Mouse (Mus musculus) adrenal gland, postnatal 14 days (tissue): ENCODE data around the gene Brd1. TPM values are rescaled to one million over a fixed set of nuclear protein-coding genes. Genes with fewer than 3 reads are reported as not detected.

ENCODE experiments used
- DNase-seq: peaks from one replicate; pipeline ENCODE4 v3.0.0; 2021; ENCODE audit warnings: mixed read lengths
- total RNA-seq: library from RNA; stranded (reverse); gene quantifications from 2 replicates; pipeline ENCODE4 v1.2.3, GENCODE M21; 2021

The Brd1 gene
- total RNA-seq, 1 experiment from 2014 or later, result 51.4 TPM

GRCm38 (mm10) chr15:88686725-88687124, 47.3 kb downstream of the Brd1 start:
- DNase-seq, result no peak

GRCm38 (mm10) chr15:88684039-88684438, 50.0 kb downstream of the Brd1 start:
- no peak for DNase-seq

- DNase-seq, result peak; percentile 28
Observed at GRCm38 (mm10) chr15:88680931-88681330, 53.1 kb downstream of the Brd1 start.

GRCm38 (mm10) chr15:88677568-88677967, 56.5 kb downstream of the Brd1 start:
- no peak for DNase-seq

GRCm38 (mm10) chr15:88675998-88676397, 58.0 kb downstream of the Brd1 start:
- DNase-seq, result no peak

GRCm38 (mm10) chr15:88668693-88669092, 65.3 kb downstream of the Brd1 start:
- DNase-seq, result no peak

- no peak for DNase-seq
Observed at GRCm38 (mm10) chr15:88667653-88668052, 66.4 kb downstream of the Brd1 start.

- DNase-seq, result no peak
Observed at GRCm38 (mm10) chr15:88665846-88666245, 68.2 kb downstream of the Brd1 start.

- no peak for DNase-seq
Observed at GRCm38 (mm10) chr15:88663041-88663440, 71.0 kb downstream of the Brd1 start.

GRCm38 (mm10) chr15:88662111-88662850, 71.8 kb downstream of the Brd1 start:
- peak; percentile 65 for DNase-seq

- DNase-seq, result no peak
Observed at GRCm38 (mm10) chr15:88661654-88662053, 72.4 kb downstream of the Brd1 start.

GRCm38 (mm10) chr15:88652006-88652405, 82.0 kb downstream of the Brd1 start:
- no peak for DNase-seq

GRCm38 (mm10) chr15:88651019-88651418, 83.0 kb downstream of the Brd1 start:
- DNase-seq, result peak; percentile 77

Other genes starting within 250 kb of the Brd1 start
- not detected in 2 replicates for gene Zdhhc25, start 133.9 kb downstream of the Brd1 start, total RNA-seq
- 11.4 and 12.5 TPM in 2 replicates for gene Zbed4, start 17.4 kb upstream of the Brd1 start, total RNA-seq
- gene Alg12, start 85.1 kb upstream of the Brd1 start, total RNA-seq, result 14.3 and 14.8 TPM in 2 replicates
- gene Creld2, start 85.4 kb upstream of the Brd1 start, total RNA-seq, result 33.0 and 35.0 TPM in 2 replicates
- 70.9 and 76.5 TPM in 2 replicates for gene Pim3, start 128.0 kb upstream of the Brd1 start, total RNA-seq
- gene Ttll8, start 220.2 kb upstream of the Brd1 start, total RNA-seq, result 0.11 TPM in 1 of 2 replicates, not detected in the other
- gene Mlc1, start 244.8 kb upstream of the Brd1 start, total RNA-seq, result 0.30 TPM in 1 of 2 replicates, not detected in the other
- gene Mov10l1, start 248.7 kb upstream of the Brd1 start, total RNA-seq, result not detected in 2 replicates